Mouse (Mus musculus) midbrain, postnatal 0 days (tissue): Measurements from ENCODE around the gene Bcdin3d. TPM values are rescaled to one million over a fixed set of nuclear protein-coding genes. Genes with fewer than 3 reads are reported as not detected.

ENCODE experiments used
- ATAC-seq: fragments of 200-750 bp; cut with Nextera tagmentation; 2 replicates; pipeline ENCODE4 v1.8.0; 2017; ENCODE audit warnings: moderate number of reproducible peaks, mild to moderate bottlenecking, moderate TSS enrichment, moderate library complexity; ENCODE audit not compliant: low FRiP score
- DNase-seq: peaks from one replicate; pipeline ENCODE4 v3.0.0-alpha.2; 2015; ENCODE audit warnings: low spot score
- H3K27ac ChIP-seq: fragments of 300-500 bp; sonication (generic); 2 replicates; pipeline ENCODE4 v1.5.1; 2014; ENCODE audit warnings: low read depth, mild to moderate bottlenecking, low read length, mixed read lengths
- H3K27me3 ChIP-seq: fragments of 300-500 bp; sonication (generic); 2 replicates; pipeline ENCODE4 v1.6.1; 2014; ENCODE audit warnings: low read length, control low read depth, mixed read lengths; ENCODE audit not compliant: insufficient read depth
- H3K36me3 ChIP-seq: fragments of 300-500 bp; sonication (generic); 2 replicates; pipeline ENCODE4 v1.6.1; 2014; ENCODE audit warnings: low read length, control low read depth, mixed read lengths; ENCODE audit not compliant: insufficient read depth
- H3K4me1 ChIP-seq: fragments of 300-500 bp; sonication (generic); 2 replicates; pipeline ENCODE4 v1.6.1; 2014; ENCODE audit warnings: mild to moderate bottlenecking, control low read depth, antibody characterized with exemption, low read length, mixed read lengths; ENCODE audit not compliant: insufficient read depth
- H3K4me2 ChIP-seq: fragments of 300-500 bp; sonication (generic); 2 replicates; pipeline ENCODE4 v1.6.1; 2014; ENCODE audit warnings: low read depth, mild to moderate bottlenecking, low read length, mixed read lengths; ENCODE audit not compliant: poor library complexity, severe bottlenecking
- H3K4me3 ChIP-seq: fragments of 300-500 bp; sonication (generic); 2 replicates; pipeline ENCODE4 v1.5.1; 2014; ENCODE audit warnings: low read depth, mild to moderate bottlenecking, low read length, moderate library complexity
- H3K9ac ChIP-seq: fragments of 300-500 bp; sonication (generic); replicated peaks from 2 replicates; pipeline ENCODE4 v1.6.1; 2014; ENCODE audit warnings: mild to moderate bottlenecking, low read length, moderate library complexity, mixed read lengths; ENCODE audit not compliant: poor library complexity, severe bottlenecking
- H3K9me3 ChIP-seq: fragments of 300-500 bp; sonication (generic); 2 replicates; pipeline ENCODE4 v1.6.1; 2016; ENCODE audit warnings: low read length, control low read depth
- CTCF ChIP-seq: IDR thresholded peaks from 2 replicates; pipeline ENCODE4 v1.5.1; 2016; ENCODE audit warnings: antibody characterized with exemption, mild to moderate bottlenecking
- WGBS: fragments of 180-500 bp; shearing (Covaris S2); extraction: QIAGEN DNeasy Blood & Tissue Kit; methylation state at CpG from one replicate; pipeline ENCODE4 v1.1.7; 2014; 5-methylcytosine and 5-hydroxymethylcytosine counted together
- polyA plus RNA-seq: library from polyadenylated mRNA; unstranded; fragments of >200 nt; fragmentation: Nextera tagmentation; extraction: Ambion mirVana; gene quantifications from 2 replicates; pipeline ENCODE4 v1.2.1, GENCODE M21; 2015
- total RNA-seq: library from RNA; depleted of rRNA; stranded (reverse); fragments of >200 nt; gene quantifications from 2 replicates; pipeline ENCODE4 v1.2.3, GENCODE M21; 2014

Bcdin3d gene
- total and polyA plus RNA-seq, 2 experiments from 2014 or later, result 11.7 to 14.6 TPM

DNA sequence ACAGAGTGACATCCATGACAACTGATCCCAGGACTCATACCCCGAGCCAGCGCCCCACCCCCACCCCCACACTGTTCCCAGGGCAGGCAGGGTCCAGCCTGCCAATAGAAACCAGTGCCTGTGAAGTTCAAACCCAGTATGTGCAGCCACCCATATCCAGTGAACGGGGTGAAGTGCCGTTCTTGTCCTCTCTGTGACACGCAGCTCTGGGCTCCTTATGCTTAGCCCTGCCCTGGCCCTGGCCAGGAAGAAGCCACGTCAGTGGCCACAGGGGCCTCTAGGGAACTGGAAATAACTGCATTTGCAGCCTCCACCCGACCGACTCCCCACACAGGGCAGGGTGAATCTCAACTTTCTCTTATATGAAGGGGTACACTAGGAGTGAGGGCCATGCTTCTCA lies 42.6 kb downstream of the Bcdin3d start:
- Histone ChIP-seq H3K9me3 (no peaks in the 10 kb centered on the region), H3K27me3 (no peaks in the 10 kb centered on the region), H3K4me2 (no peak overlapping the region), H3K27ac (no peak overlapping the region), H3K4me1 (no peaks in the 10 kb centered on the region), H3K36me3 (peaks cover 48% of the 10 kb centered on the region), H3K4me3 (no peak overlapping the region), H3K9ac (no peak overlapping the region)
- TF ChIP-seq CTCF, result no peak
- no peak for ATAC-seq
- 76% methylated on average over 8 of the region's 8 CpGs for WGBS
- DNase-seq, result no peak

DNA sequence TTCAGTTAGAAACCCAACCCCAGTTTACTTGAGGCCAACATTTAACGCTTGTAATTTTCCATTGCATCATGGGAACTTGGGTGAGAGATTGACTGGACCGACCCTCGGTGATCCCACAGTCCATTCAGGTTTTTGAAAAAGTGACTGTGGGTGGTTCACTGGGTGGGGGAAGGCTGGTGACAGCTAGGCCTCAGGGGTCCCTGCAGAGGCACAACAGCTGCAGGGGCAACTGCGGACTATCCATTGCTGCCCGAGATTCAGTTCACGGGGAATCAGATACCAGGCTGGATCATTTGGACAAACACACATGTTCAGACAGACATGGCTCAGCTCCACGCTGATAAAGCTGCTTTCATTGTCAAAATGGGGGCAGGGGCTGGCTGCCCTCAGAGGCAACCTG lies 43.0 kb downstream of the Bcdin3d start:
- 82% methylated on average over 7 of the region's 7 CpGs for WGBS
- ATAC-seq, result no peak
- no peak for TF ChIP-seq CTCF
- no peak for DNase-seq
- Histone ChIP-seq H3K9me3 (no peaks in the 10 kb centered on the region), H3K36me3 (peaks cover 50% of the 10 kb centered on the region), H3K4me2 (no peak overlapping the region), H3K4me3 (no peak overlapping the region), H3K4me1 (no peaks in the 10 kb centered on the region), H3K27me3 (no peaks in the 10 kb centered on the region), H3K27ac (no peak overlapping the region), H3K9ac (no peak overlapping the region)

- no peak for ATAC-seq
- no peak overlapping the region for H3K4me3 ChIP-seq
Observed at GRCm38 (mm10) chr15:99431063-99431462, 43.5 kb downstream of the Bcdin3d start.

DNA sequence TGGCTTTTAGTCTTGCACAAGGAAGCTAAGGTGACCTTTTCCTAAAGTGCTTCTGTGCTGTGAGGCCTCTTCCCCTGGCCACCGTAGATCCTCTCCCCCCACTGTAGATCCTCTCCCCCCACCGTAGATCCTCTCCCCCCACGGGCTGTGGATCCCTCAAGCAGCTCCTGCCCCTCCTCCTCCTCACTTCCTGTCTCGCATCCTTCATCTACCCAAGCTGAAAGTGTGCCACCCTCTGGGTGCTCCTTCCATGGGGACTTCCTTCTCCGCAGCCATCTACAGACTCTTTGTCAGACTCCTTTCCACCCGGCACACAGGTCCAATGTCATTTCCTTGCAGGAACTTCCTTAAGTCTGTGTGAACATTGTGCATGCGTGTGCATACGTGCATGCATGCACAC lies 44.1 kb downstream of the Bcdin3d start:
- Histone ChIP-seq H3K4me1 (no peaks in the 10 kb centered on the region), H3K9ac (no peak overlapping the region), H3K9me3 (no peaks in the 10 kb centered on the region), H3K4me2 (no peak overlapping the region), H3K36me3 (peaks cover 60% of the 10 kb centered on the region), H3K27me3 (no peaks in the 10 kb centered on the region), H3K4me3 (no peak overlapping the region), H3K27ac (no peak overlapping the region)
- 88% methylated on average over 8 of the region's 8 CpGs for WGBS
- no peak for TF ChIP-seq CTCF
- no peak for ATAC-seq
- DNase-seq, result no peak

More at GRCm38 (mm10) chr15:99431063-99431462, 43.5 kb downstream of the Bcdin3d start:
- Histone ChIP-seq H3K9ac (no peak overlapping the region), H3K36me3 (peaks cover 54% of the 10 kb centered on the region), H3K27me3 (no peaks in the 10 kb centered on the region), H3K4me2 (no peak overlapping the region), H3K27ac (no peak overlapping the region), H3K4me1 (no peaks in the 10 kb centered on the region), H3K9me3 (no peaks in the 10 kb centered on the region)
- 86% methylated on average over 10 of the region's 10 CpGs for WGBS
- TF ChIP-seq CTCF, result no peak
- DNase-seq, result no peak

GRCm38 (mm10) chr15:99423884-99424283 lies 50.6 kb downstream of the Bcdin3d start:
- no peaks in the 10 kb centered on the region for H3K9me3 ChIP-seq
- DNase-seq, result no peak
- H3K27ac ChIP-seq, result no peak overlapping the region
- TF ChIP-seq CTCF, result no peak
- no peak overlapping the region for H3K4me2 ChIP-seq
- H3K4me1 ChIP-seq, result peaks cover 7% of the 10 kb centered on the region; the same call in 1 of the 2 replicates
- H3K9ac ChIP-seq, result no peak overlapping the region
- ATAC-seq, result no peak
- no peaks in the 10 kb centered on the region for H3K27me3 ChIP-seq
- 89% methylated on average over 9 of the region's 9 CpGs for WGBS
- peaks cover 56% of the 10 kb centered on the region for H3K36me3 ChIP-seq
- no peak overlapping the region for H3K4me3 ChIP-seq

- ATAC-seq, result no peak
- Histone ChIP-seq H3K27ac (no peak overlapping the region), H3K27me3 (no peaks in the 10 kb centered on the region), H3K4me1 (peaks cover 7% of the 10 kb centered on the region; the same call in 1 of the 2 replicates), H3K9me3 (no peaks in the 10 kb centered on the region), H3K4me3 (no peak overlapping the region), H3K9ac (no peak overlapping the region), H3K36me3 (peaks cover 53% of the 10 kb centered on the region), H3K4me2 (no peak overlapping the region)
- 94% methylated on average over 10 of the region's 10 CpGs for WGBS
- TF ChIP-seq CTCF, result no peak
- DNase-seq, result no peak
Observed at GRCm38 (mm10) chr15:99423131-99423530, 51.4 kb downstream of the Bcdin3d start.
